Mouse (Mus musculus) cortical plate, adult 2 months (tissue): ENCODE data around the gene Ppp1r27.

Experiments
- CTCF ChIP-seq: fragments of 200-500 bp; IDR thresholded peaks from 2 replicates; pipeline ENCODE4 v1.5.1; 2011; ENCODE audit warnings: mild to moderate bottlenecking, control low read depth, low read length; ENCODE audit not compliant: insufficient read depth; ENCODE audit errors: extremely low read depth
- POLR2A ChIP-seq: fragments of 200-500 bp; IDR thresholded peaks from 2 replicates; pipeline ENCODE4 v1.6.1; 2011; ENCODE audit warnings: mild to moderate bottlenecking, low read length, control low read depth; ENCODE audit not compliant: insufficient read depth; ENCODE audit errors: extremely low read depth

DNA sequence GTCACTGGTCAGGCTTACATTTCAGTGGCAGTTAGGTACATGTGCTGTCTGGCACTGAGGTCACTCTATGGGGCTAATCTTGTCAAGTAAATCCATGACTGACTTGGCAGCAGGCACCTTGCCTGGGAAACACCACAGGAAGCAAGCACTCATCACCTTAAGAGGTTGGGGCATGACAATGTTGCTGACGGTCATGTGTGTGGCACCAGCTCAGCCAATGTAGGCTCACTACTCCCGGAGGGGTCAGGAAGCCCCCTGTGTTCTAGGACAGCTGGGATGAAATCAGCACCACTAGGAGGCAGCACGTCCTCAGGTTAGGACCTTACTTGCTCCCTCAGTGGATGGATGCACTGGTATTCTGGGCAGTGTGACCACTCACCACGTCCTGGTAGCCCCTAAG, 9.0 kb downstream of the Ppp1r27 start:
- TF ChIP-seq CTCF (peak; percentile 17; the same call in 1 of the 2 replicates), POLR2A (no peak)
